ENCODE assay signal across 24 mouse cellular contexts in genomic region chr2:127446847-127447246, GRCm38 (mm10). TPM values are rescaled to one million over a fixed set of nuclear protein-coding genes. Genes with fewer than 3 reads are reported as not detected.
"Had no signal": no experiment of that assay in that cellular context is flagged by ENCODE, and none has a peak within 500 bp of the region (broad histone marks: within the 10 kb centered on the region; RNA-seq: fewer than 3 reads in every experiment).

No protein-coding gene starts in this region.

- DNase-seq: kidney, adult 2 months; kidney, postnatal 25 days; layer of hippocampus, postnatal 36 days; lung, adult 18-20 months; lung, postnatal 10 days; lung, postnatal 36 days; right cerebral cortex, postnatal 14 days; right cerebral cortex, postnatal 4 days; thymus, adult 18-20 months; thymus, postnatal 36 days had no signal

- ATAC-seq: inflammation-experienced regulatory T-cells, adult 6 months; intestine, embryonic 16.5 days; midbrain, embryonic 13.5 days; midbrain, embryonic 16.5 days had no signal

- H3K27me3 ChIP-seq: stomach, embryonic 15.5 days had no signal

- H3K27ac ChIP-seq: kidney, postnatal 0 days; left cerebral cortex, adult 2 months; lung, embryonic 15.5 days; midbrain, embryonic 10.5 days; midbrain, embryonic 13.5 days; neural tube, embryonic 13.5 days; stomach, embryonic 15.5 days had no signal

- H3K9me3 ChIP-seq: lung, embryonic 15.5 days; midbrain, embryonic 10.5 days; midbrain, embryonic 13.5 days; neural tube, embryonic 13.5 days; stomach, embryonic 15.5 days had no signal

- H3K9ac ChIP-seq: lung, embryonic 15.5 days; midbrain, embryonic 13.5 days; neural tube, embryonic 13.5 days; stomach, embryonic 15.5 days had no signal

- H3K4me2 ChIP-seq: lung, embryonic 15.5 days; midbrain, embryonic 13.5 days; neural tube, embryonic 13.5 days; stomach, embryonic 15.5 days had no signal

- H3K4me3 ChIP-seq: left cerebral cortex, adult 2 months; lung, embryonic 15.5 days; midbrain, embryonic 10.5 days; midbrain, embryonic 13.5 days; myocyte; neural tube, embryonic 13.5 days; stomach, embryonic 15.5 days had no signal

- H3K36me3 ChIP-seq: lung, embryonic 15.5 days; midbrain, embryonic 10.5 days; midbrain, embryonic 13.5 days; neural tube, embryonic 13.5 days; stomach, embryonic 15.5 days had no signal

RNA-seq across cellular contexts. Expression of gene Gpat2, which starts 21.8 kb away (rescaled TPM):
- total RNA-seq: layer of hippocampus, postnatal 10 days; monocyte, adult 5-6 weeks had no signal
- polyA plus RNA-seq: limb, embryonic 11.5 days; myocyte had no signal
